Mouse (Mus musculus) forebrain, postnatal 0 days (tissue): Measurements from ENCODE around the gene Gng7. TPM values are rescaled to one million over a fixed set of nuclear protein-coding genes. Genes with fewer than 3 reads are reported as not detected.

ENCODE experiments used
- ATAC-seq: fragments of 200-750 bp; cut with Nextera tagmentation; 2 replicates; pipeline ENCODE4 v1.8.0; 2017; ENCODE audit warnings: mild to moderate bottlenecking, moderate library complexity
- DNase-seq: peaks from one replicate; pipeline ENCODE4 v3.0.0-alpha.2; 2015
- H3K27ac ChIP-seq: fragments of 300-500 bp; sonication (generic); 2 replicates; pipeline ENCODE4 v1.5.1; 2014; ENCODE audit warnings: low read depth, mild to moderate bottlenecking, antibody characterized with exemption, low read length, moderate library complexity, mixed read lengths
- H3K27me3 ChIP-seq: fragments of 300-500 bp; sonication (generic); 2 replicates; pipeline ENCODE4 v1.6.1; 2014; ENCODE audit warnings: mild to moderate bottlenecking, low read length, mixed read lengths; ENCODE audit not compliant: insufficient read depth
- H3K36me3 ChIP-seq: fragments of 300-500 bp; sonication (generic); 2 replicates; pipeline ENCODE4 v1.6.1; 2014; ENCODE audit warnings: mild to moderate bottlenecking, moderate library complexity; ENCODE audit not compliant: insufficient read depth
- H3K4me1 ChIP-seq: fragments of 300-500 bp; sonication (generic); 2 replicates; pipeline ENCODE4 v1.6.1; 2014; ENCODE audit warnings: antibody characterized with exemption; ENCODE audit not compliant: insufficient read depth
- H3K4me2 ChIP-seq: fragments of 300-500 bp; sonication (generic); 2 replicates; pipeline ENCODE4 v1.6.1; 2014; ENCODE audit warnings: low read depth, mild to moderate bottlenecking, moderate library complexity
- H3K4me3 ChIP-seq: fragments of 300-500 bp; sonication (generic); 2 replicates; pipeline ENCODE4 v1.5.1; 2014; ENCODE audit warnings: low read depth, low read length, mixed read lengths
- H3K9ac ChIP-seq: fragments of 300-500 bp; sonication (generic); 2 replicates; pipeline ENCODE4 v1.6.1; 2014; ENCODE audit warnings: mild to moderate bottlenecking
- H3K9me3 ChIP-seq: fragments of 300-500 bp; sonication (generic); 2 replicates; pipeline ENCODE4 v1.6.1; 2016; ENCODE audit warnings: low read length
- CTCF ChIP-seq: sonication (generic); IDR thresholded peaks from 2 replicates; pipeline ENCODE4 v1.5.1; 2016; ENCODE audit warnings: antibody characterized with exemption, control low read depth, low read depth
- WGBS: fragments of 180-500 bp; shearing (Covaris S2); extraction: QIAGEN DNeasy Blood & Tissue Kit; methylation state at CpG from one replicate; pipeline ENCODE4 v1.1.7; 2014; 5-methylcytosine and 5-hydroxymethylcytosine counted together
- polyA plus RNA-seq: library from polyadenylated mRNA; unstranded; fragments of >200 nt; fragmentation: Nextera tagmentation; extraction: Ambion mirVana; gene quantifications from 2 replicates; pipeline ENCODE4 v1.2.1, GENCODE M21; 2015
- total RNA-seq: library from RNA; depleted of rRNA; stranded (reverse); fragments of >200 nt; gene quantifications from 2 replicates; pipeline ENCODE4 v1.2.3, GENCODE M21; 2014

Gene Gng7
- total and polyA plus RNA-seq, 2 experiments from 2014 or later, result 64.5 to 85.7 TPM

DNA sequence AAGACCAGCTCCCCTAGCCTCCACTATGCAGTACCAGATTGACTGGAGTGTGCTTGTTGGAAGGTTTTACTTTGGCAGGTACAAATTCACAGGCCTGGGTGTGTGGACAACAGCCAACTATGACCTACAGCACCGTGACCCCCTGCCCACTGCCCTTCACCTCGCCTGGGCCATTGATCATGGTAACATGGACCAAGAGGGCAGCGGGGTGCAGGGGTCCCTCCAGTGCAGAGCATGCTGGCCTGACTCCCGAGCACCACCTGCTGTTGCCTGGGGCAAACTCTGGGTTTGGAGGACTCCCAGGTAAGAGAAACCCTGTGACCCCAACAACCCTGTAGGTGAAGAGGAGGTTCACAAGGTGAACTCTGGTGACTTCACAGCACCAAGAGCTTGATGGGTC lies 57.0 kb downstream of the Gng7 start:
- Histone ChIP-seq H3K36me3 (no peaks in the 10 kb centered on the region), H3K4me2 (no peak overlapping the region), H3K27ac (no peak overlapping the region), H3K4me3 (no peak overlapping the region), H3K9me3 (no peaks in the 10 kb centered on the region), H3K27me3 (no peaks in the 10 kb centered on the region), H3K9ac (no peak overlapping the region), H3K4me1 (no peaks in the 10 kb centered on the region)
- WGBS, result 66% methylated on average over 4 of the region's 4 CpGs
- ATAC-seq (no peak), DNase-seq (no peak)
- no peak for TF ChIP-seq CTCF

DNA sequence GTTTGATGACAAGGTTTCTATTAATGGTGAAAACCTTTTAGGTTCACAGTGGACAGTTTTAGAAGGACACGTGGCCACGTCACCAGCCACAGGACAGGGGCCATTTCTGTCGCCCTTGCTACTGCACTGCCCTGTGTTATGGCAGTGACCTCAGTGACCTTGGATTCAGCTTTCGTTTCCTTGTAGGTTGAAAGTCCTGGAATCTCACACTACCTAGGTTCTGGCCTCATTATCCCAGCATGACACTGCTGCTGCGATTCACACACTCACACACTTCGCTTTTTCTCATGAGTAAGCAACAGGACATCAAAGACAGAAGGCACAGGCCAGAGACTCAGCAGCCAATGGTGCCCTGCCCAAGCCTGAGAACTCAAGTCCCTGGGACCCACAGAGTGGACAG lies 57.8 kb downstream of the Gng7 start:
- H3K4me3 ChIP-seq, result no peak overlapping the region
- no peaks in the 10 kb centered on the region for H3K4me1 ChIP-seq
- no peaks in the 10 kb centered on the region for H3K9me3 ChIP-seq
- H3K36me3 ChIP-seq, result no peaks in the 10 kb centered on the region
- ATAC-seq, result no peak
- H3K9ac ChIP-seq, result no peak overlapping the region
- H3K27ac ChIP-seq, result no peak overlapping the region
- H3K27me3 ChIP-seq, result no peaks in the 10 kb centered on the region
- 85% methylated on average over 6 of the region's 6 CpGs for WGBS
- no peak for DNase-seq
- H3K4me2 ChIP-seq, result no peak overlapping the region
- TF ChIP-seq CTCF, result no peak

DNA sequence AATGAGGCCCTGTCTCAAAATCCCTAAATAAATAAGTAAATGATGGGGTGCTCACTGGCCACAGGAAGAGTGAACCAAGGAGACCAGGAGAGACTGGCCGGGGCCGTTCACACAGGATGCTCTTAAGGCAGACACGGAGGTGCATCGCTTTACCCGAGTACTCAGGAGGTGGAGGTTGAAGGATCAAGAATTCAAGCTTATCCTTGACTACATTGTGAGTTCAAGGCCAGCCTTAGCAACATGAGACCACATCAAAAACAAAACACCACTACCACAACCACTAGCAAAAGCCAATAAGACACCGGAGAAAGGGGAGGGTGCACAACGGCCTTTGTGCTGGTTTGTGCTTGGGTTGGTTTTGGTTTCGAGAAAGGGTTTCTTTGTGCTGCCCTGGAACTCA lies 58.4 kb downstream of the Gng7 start:
- peak overlapping the region; percentile 45; the same call in 1 of the 2 replicates for H3K27ac ChIP-seq
- H3K27me3 ChIP-seq, result no peaks in the 10 kb centered on the region
- no peak overlapping the region for H3K4me2 ChIP-seq
- 95% methylated on average over 8 of the region's 8 CpGs for WGBS
- H3K9ac ChIP-seq, result no peak overlapping the region
- no peaks in the 10 kb centered on the region for H3K4me1 ChIP-seq
- DNase-seq (no peak), ATAC-seq (no peak)
- TF ChIP-seq CTCF, result no peak
- no peaks in the 10 kb centered on the region for H3K9me3 ChIP-seq
- H3K36me3 ChIP-seq, result no peaks in the 10 kb centered on the region
- no peak overlapping the region for H3K4me3 ChIP-seq

DNA sequence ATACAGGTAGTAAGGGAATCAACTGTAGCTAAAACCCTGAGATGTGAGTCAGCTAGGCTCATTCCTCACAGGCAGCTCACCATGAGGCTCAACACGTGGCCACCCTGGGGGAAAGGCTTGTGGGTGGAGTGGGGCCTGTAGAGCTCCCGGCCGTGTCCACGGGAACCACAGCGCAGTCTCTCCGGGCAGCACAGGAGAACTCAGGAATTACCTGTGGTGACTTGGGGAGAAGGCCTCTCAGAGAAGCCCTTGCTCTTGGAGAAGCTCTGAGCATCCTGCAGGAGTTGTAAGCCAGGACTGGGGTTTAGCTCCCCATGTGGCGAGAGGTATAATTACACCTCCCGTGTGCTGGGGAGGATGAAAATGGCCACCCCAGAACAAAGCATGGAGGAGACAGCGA lies 59.2 kb downstream of the Gng7 start:
- DNase-seq, result peak; percentile 76
- no peaks in the 10 kb centered on the region for H3K27me3 ChIP-seq
- 25% methylated on average over 9 of the region's 9 CpGs for WGBS

DNA sequence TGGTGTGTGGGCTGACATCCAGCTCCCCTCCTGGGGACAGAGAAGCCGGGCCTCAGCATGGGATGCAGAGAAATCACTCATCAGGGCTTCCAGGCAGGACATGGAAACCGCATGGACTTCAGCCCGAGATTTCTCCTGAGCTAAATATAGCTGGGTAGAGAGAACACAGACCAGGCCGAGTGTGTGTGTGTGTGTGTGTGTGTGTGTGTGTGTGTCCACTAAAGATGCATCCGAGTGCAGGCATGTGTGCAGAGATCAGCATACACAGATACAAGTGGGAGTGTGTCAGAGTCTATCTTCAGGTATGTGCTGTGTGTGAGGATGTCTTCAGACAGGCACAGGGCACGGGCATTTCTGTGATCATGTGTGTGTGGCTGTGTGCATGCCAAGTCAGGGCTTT lies 59.9 kb downstream of the Gng7 start:
- ATAC-seq, result no peak

More for the DNA sequence above, 59.2 kb downstream of the Gng7 start:
- peak; percentile 83 for TF ChIP-seq CTCF
- no peaks in the 10 kb centered on the region for H3K36me3 ChIP-seq
- H3K9ac ChIP-seq, result no peak overlapping the region
- no peaks in the 10 kb centered on the region for H3K9me3 ChIP-seq
- no peak overlapping the region for H3K4me2 ChIP-seq
- no peak overlapping the region for H3K4me3 ChIP-seq
- H3K27ac ChIP-seq, result 0 out of 2 replicates have a peak overlapping the region, but pooled peaks have one; percentile 45
- ATAC-seq, result peak; percentile 82; the same call in 1 of the 2 replicates
- H3K4me1 ChIP-seq, result no peaks in the 10 kb centered on the region

DNA sequence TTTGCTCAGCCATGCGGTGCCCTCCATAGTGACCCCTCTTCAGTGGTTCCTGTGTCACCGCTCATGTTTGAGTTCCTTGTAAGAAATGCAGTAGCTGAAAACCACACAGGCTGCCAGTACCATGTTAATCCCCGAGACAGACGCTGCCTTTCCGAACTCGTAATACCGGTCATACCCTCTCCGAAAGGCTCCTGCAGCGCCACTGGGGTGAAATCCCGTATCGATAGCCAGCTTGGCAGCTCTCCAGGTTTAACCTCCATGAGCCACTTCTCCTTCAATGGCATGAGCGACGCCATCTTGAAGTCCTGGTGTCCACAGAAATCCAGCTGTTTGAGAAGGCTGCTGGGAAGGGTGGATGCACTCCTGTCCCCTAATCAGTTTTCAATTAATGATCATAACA lies 60.3 kb downstream of the Gng7 start:
- H3K9me3 ChIP-seq, result no peaks in the 10 kb centered on the region
- no peak overlapping the region for H3K27ac ChIP-seq
- H3K4me2 ChIP-seq, result no peak overlapping the region
- H3K9ac ChIP-seq, result no peak overlapping the region
- WGBS, result 69% methylated on average over 13 of the region's 13 CpGs
- H3K4me3 ChIP-seq, result no peak overlapping the region
- no peaks in the 10 kb centered on the region for H3K27me3 ChIP-seq
- H3K4me1 ChIP-seq, result no peaks in the 10 kb centered on the region
- no peak for TF ChIP-seq CTCF
- H3K36me3 ChIP-seq, result no peaks in the 10 kb centered on the region
- ATAC-seq (no peak), DNase-seq (no peak)

More for the DNA sequence above, 59.9 kb downstream of the Gng7 start:
- no peak overlapping the region for H3K4me2 ChIP-seq
- H3K27ac ChIP-seq, result no peak overlapping the region
- H3K4me1 ChIP-seq, result no peaks in the 10 kb centered on the region
- H3K9ac ChIP-seq, result no peak overlapping the region
- no peaks in the 10 kb centered on the region for H3K36me3 ChIP-seq
- no peaks in the 10 kb centered on the region for H3K27me3 ChIP-seq
- no peak for TF ChIP-seq CTCF
- H3K4me3 ChIP-seq, result no peak overlapping the region
- no peaks in the 10 kb centered on the region for H3K9me3 ChIP-seq
- WGBS, result 63% methylated on average over 6 of the region's 6 CpGs
- DNase-seq, result no peak

DNA sequence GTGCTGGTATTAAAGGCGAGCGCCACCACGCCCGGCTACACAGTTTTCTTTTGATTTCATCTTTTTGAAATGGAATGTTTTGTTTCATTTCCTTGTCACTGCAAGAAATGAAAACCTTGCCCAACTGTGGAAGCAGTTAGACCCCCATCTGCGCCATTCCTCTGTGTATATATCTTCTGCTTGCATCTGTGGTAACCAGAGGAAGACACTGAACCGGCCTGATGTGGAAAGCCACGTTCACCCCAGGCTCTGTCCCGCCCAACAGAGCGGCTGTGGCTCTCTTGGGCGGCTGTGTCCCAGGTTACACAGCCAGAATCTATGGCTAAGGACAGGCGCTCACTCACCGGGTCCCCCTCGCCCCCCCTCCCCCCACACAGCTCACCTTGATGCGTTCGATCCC lies 62.3 kb downstream of the Gng7 start:
- no peak for TF ChIP-seq CTCF

More for the DNA sequence above, 62.3 kb downstream of the Gng7 start:
- 79% methylated on average over 15 of the region's 15 CpGs for WGBS
- Histone ChIP-seq H3K9me3 (no peaks in the 10 kb centered on the region), H3K36me3 (no peaks in the 10 kb centered on the region), H3K4me2 (no peak overlapping the region), H3K27ac (no peak overlapping the region), H3K27me3 (no peaks in the 10 kb centered on the region), H3K4me1 (no peaks in the 10 kb centered on the region), H3K4me3 (no peak overlapping the region), H3K9ac (no peak overlapping the region)
- DNase-seq (no peak), ATAC-seq (no peak)
